Mouse (Mus musculus) cerebellum, postnatal 14 days (tissue): ENCODE results near the gene Cask.

Source experiments
- DNase-seq, 2 experiments: peaks; one replicate each; pipeline ENCODE4 v3.0.0; 2021; ENCODE audit warnings: mixed read lengths in 2 of 2

Gene Cask

GRCm38 (mm10) chrX:13513127-13513526 lies 338.0 kb downstream of the Cask start:
- DNase-seq = peak in 1 of 2 experiments; percentile 13

GRCm38 (mm10) chrX:13506376-13506775 lies 344.8 kb downstream of the Cask start:
- no peak for DNase-seq

- no peak for DNase-seq
These were observed 346.8 kb downstream of the Cask start for GRCm38 (mm10) chrX:13504389-13504788.

GRCm38 (mm10) chrX:13502862-13503375 lies 348.2 kb downstream of the Cask start:
- no peak for DNase-seq

GRCm38 (mm10) chrX:13500284-13500683 lies 350.9 kb downstream of the Cask start:
- DNase-seq = no peak

GRCm38 (mm10) chrX:13494892-13495703 lies 356.1 kb downstream of the Cask start:
- DNase-seq = no peak

- no peak for DNase-seq
These were observed 358.2 kb downstream of the Cask start for GRCm38 (mm10) chrX:13492922-13493321.

- DNase-seq = no peak
These were observed 360.2 kb downstream of the Cask start for GRCm38 (mm10) chrX:13490941-13491340.

GRCm38 (mm10) chrX:13489761-13490160 lies 361.4 kb downstream of the Cask start:
- DNase-seq = no peak

- no peak for DNase-seq
These were observed 362.2 kb downstream of the Cask start for GRCm38 (mm10) chrX:13489001-13489400.

GRCm38 (mm10) chrX:13484447-13484846 lies 366.7 kb downstream of the Cask start:
- no peak for DNase-seq

GRCm38 (mm10) chrX:13482576-13482975 lies 368.6 kb downstream of the Cask start:
- DNase-seq = no peak

- no peak for DNase-seq
These were observed 371.6 kb downstream of the Cask start for GRCm38 (mm10) chrX:13479570-13479969.

GRCm38 (mm10) chrX:13478298-13478697 lies 372.9 kb downstream of the Cask start:
- DNase-seq = no peak

- no peak for DNase-seq
These were observed 373.6 kb downstream of the Cask start for GRCm38 (mm10) chrX:13477596-13477995.

GRCm38 (mm10) chrX:13475382-13475781 lies 375.8 kb downstream of the Cask start:
- DNase-seq = no peak

- DNase-seq = no peak
These were observed 378.4 kb downstream of the Cask start for GRCm38 (mm10) chrX:13472751-13473225.

GRCm38 (mm10) chrX:13471925-13472324 lies 379.2 kb downstream of the Cask start:
- no peak for DNase-seq

- peak; percentile 73 to 82 for DNase-seq
These were observed 381.7 kb downstream of the Cask start for GRCm38 (mm10) chrX:13469160-13470116.

GRCm38 (mm10) chrX:13467121-13467571 lies 384.0 kb downstream of the Cask start:
- peak; percentile 64 to 68 for DNase-seq
